Mouse (Mus musculus) common myeloid progenitor, adult 5-6 weeks (primary cell): ENCODE results near the gene Elf1. TPM values are rescaled to one million over a fixed set of nuclear protein-coding genes. Genes with fewer than 3 reads are reported as not detected.
"Not testable (repeated sequence)": the region's sequence is repeated elsewhere in the genome, so short reads cannot be mapped to it uniquely, and the experiment has no call there.

Experiments used
- ATAC-seq: replicated peaks from 2 replicates; pipeline ENCODE4 v1.8.0; 2016; ENCODE audit warnings: low read depth, mild to moderate bottlenecking, moderate TSS enrichment, inconsistent platforms; ENCODE audit not compliant: poor library complexity, severe bottlenecking
- total RNA-seq: library from RNA; stranded (forward); fragments of 200-1000, 187-1606 nt; gene quantifications from 2 replicates; pipeline ENCODE4 v1.2.3, GENCODE M21; 2017

Gene Elf1
- 270 and 285 TPM in 2 replicates for total RNA-seq

DNA sequence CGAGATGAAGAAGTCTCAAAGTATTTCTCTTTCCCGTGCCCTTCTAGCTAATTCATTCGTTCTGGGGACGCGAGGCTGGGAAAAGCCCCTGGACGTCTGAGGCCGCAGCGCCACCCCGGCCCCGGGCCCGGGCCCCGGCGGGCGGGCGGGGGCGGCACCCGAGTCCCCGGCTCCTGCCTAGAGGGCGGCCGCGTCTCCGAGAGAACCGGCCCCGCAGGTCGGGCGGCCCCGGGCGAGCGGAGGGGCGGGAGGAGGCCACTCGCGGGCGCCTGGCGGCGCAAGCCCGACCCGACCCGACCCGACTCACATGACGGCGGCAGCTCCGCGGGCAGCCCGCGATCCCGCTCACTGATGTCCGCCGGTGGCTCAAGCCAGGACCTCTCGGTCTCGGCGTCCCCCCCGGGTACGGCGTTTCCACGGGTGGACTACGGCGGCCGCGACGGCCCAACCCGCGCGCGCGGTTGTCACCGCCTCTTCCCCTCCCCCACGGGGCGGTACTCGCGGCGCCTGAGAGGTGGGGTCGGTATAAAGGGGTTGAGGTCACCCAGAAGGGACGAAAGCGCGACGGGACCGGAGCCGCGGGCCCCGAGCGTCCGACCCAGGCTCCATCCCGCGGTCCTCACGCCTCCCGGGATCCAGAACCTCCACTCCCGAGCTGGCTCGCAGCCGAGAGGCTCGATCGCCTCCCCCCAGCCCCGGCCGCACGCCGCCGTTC is at the start of gene Elf1:
Gene Elf1, plus strand, starts transcription at position 571 of the 715 bp plus-strand sequence.
- ATAC-seq = peak; percentile 48

DNA sequence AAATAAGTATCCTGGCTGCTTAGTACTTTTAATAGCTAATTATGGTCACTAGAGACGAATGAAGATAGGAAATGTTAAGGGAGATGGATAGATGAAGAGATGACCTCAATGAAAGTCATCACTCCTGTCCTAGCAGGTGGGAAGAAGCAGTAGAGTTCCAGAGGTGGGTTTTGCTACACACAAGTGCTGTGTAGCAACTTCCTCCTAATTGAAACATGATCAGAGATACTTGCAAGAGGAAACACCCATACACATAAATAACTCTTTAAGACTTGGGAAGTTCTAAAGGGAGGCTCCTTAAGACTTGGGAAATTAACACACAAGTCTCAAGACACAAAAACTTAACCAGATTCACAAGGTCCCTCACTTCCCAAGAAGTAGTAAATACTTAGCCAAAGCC is 46.9 kb upstream of the Elf1 start:
- no peak for ATAC-seq

DNA sequence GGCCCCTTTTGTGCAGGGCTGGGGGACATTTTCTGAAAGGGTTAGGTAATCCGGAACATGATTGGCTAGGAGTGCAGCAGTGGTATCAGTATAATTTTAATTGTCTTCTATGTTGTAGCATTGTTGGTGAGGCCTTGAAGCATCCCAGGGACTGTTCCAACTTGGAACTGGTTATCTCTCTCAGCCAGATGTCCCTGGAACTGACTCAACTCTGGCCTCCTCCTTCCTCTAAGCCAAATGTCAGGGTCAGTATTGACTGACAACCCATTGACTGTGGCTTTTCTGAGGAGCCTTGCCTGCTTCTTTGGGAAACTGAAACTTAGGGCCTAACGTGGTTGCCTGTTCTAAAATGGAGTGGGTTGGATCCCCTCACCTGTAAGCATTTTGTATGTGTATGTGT is 40.3 kb upstream of the Elf1 start:
- no peak for ATAC-seq

DNA sequence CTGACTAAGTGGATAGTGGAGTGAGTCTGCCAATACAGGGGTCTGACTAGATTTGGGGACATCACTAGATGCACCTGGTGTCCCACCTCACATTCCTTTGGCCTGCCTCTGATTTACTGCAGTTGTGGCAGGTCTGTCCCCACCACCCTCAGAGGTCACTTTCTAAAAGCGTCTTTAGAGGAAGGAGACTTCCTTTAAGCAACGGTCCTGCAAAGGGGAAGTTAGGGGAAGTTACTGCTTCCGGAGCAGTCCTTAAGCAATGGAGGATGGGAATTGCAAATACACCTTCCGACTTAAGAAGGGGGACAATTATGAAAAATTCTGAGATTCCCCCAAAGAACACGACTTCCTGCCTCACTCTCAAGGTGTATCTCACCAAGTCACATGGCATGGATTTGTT is 39.6 kb upstream of the Elf1 start:
- peak; percentile 74 for ATAC-seq

DNA sequence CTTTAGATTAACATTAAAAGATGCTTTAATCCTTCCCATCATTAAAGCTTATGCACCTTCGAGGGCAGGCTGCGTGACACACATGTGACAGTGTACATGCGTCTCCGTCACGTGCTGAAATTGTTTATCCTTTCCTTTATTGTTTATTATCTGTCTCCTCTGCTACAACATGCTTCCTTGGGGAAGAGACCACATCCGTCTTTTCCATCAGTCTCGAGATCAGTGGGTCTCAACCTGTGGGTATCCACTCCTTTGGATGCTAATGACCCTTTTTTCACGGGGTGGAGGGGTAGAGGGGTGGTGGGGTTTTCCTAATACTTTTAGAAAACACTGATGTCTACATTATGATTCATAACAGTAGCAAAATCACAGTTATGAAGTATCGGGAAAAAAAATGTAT is 36.4 kb upstream of the Elf1 start:
- ATAC-seq = no peak

DNA sequence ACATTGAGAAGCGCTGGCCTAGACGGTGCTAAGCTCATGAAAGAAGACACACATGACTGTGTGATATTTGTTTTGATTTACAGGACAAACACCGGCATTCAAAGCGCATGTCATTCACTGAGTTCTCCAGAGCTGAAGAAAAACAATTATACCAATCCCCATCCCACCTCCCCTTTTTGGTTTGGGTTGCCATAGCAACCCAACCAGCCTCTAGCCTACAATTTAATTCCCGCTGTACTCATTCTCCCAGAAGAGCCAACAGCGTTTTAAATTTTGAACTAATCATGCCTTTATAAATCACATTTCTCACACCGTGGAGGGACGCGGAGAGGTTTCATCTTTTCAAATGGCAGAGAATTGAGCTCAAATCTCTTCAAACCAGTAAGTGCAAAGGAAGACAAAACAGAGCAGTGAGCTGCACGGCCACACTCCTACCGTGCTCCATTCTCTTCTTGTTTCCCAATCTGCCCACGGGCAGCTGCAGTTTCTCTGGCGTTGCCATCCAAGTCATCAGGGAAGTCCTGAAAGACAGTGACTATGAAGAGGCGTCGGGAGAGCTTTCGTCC is 35.9 kb upstream of the Elf1 start:
- ATAC-seq = no peak

DNA sequence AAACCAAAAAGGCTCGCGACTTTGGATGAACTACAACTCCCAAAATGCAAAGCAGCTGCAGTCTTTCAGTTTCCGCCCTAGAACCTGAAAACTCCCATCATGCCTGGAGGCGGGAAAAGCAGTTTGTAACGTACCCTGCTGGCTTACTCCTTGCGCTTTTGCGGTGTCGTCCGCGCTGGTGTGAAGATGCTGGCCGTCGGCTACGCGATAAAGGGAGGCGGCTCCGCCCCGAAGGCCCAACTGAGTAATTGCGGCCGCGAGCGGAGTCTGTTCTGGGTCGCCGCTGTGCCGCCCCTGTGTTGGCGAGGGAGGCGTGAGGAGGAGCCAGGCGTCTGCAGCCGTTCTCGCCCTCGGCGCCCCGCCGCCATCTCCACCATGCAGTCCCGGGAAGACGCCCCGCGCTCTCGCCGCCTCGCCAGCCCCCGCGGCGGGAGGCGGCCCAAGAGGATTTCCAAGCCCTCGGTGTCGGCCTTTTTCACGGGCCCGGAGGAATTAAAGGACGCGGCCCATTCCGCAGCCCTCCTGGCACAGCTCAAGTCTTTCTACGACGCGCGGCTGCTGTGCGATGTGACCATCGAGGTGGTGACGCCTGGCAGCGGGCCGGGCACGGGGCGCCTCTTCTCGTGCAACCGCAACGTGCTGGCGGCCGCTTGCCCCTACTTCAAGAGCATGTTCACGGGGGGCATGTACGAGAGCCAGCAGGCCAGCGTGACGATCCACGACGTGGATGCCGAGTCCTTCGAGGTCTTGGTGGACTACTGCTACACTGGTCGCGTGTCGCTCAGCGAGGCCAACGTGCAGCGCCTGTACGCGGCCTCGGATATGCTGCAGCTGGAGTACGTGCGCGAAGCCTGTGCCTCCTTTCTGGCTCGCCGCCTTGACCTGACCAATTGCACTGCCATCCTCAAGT is 29.1 kb upstream of the Elf1 start, which contains the start of gene Kbtbd6:
Gene Kbtbd6, plus strand, starts transcription at position 155 of the 910 bp plus-strand sequence.
- peak; percentile 99 for ATAC-seq

DNA sequence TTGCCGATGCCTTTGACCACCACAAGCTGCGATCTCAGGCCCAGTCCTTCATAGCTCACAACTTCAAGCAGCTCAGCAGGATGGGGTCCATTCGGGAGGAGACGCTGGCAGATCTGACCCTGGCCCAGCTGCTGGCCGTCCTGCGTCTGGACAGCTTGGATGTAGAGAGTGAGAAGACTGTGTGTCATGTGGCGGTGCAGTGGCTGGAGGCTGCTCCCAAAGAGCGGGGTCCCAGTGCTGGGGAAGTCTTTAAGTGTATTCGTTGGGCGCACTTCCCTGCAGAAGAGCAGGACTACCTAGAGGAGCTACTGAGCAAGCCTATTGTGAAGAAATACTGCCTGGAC is 28.4 kb upstream of the Elf1 start:
- not testable (repeated sequence) for ATAC-seq

DNA sequence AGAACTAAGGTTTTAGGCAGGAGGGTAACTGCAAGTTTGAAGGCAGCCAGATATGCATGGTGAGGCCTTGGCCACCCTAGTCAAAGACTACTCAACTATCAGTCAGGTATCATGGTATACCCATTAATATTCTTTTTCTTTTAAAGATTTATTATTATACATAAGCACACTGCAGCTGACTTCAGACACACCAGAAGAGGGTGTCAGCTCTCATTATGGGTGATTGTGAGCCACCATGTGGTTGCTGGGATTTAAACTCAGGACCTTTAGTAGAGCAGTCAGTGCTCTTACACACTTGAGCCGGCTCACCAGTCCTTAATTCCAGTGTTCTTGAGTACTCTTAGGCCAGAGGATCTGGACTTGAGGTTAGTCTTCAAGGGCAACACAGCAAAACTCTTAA is 20.6 kb upstream of the Elf1 start:
- no peak for ATAC-seq

DNA sequence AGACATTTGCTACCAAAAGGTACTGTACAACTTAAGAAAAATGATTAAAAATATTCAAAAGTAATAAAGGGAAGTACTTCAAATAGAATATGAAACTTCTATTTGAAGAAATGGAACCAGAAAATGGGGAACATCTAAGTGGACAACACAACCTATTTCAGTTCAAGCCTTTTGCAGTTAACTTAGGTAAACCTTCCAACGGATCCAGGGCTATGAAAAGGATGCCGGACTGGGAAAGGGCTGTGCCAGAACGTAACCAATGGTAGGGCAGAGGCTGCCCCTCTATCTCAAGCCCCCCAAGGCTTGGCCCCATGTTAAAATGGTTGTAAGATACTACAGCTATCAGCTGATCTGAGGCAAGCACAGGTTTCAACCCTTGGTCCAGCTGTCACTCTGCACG is 20.0 kb upstream of the Elf1 start:
- ATAC-seq = 0 out of 2 replicates have a peak, but pooled peaks have one; percentile 39

DNA sequence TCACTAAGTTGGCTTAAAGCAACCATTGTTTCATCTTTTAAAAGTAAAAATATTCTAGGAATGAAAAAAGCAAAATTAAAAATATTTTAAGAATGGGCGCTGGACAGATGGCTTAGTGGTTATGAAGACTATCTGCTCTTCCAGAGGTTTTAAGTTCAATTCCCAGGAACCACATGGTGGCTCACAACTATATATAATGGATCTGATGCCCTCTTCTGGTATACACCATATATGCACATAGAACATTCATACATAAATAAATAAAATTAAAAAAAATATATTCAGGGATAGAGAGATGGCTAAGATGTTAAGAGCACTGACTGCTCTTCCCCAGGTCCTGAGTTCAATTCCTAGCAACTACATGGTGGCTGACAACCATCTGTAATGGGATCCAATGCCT is 15.4 kb upstream of the Elf1 start:
- ATAC-seq = no peak

DNA sequence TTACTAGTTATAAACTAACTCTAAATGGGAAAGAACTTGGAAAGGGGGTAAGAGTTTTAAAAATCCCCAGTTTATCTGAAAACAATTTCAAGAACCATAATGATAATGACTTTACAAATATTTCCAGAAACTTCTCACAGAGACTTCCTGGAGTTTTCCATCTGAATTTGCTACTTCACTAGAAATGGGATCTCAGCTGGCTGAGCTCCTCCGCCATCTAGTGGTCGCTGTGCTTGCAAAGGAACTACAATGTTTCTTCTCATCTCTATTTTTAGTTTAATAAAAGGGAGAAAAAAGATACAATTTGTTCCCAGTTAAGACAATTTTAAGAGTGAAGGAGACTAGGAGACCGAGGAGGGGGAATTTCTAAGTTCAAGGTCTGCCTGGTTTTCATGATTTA is 13.4 kb upstream of the Elf1 start:
- peak; percentile 69 for ATAC-seq

DNA sequence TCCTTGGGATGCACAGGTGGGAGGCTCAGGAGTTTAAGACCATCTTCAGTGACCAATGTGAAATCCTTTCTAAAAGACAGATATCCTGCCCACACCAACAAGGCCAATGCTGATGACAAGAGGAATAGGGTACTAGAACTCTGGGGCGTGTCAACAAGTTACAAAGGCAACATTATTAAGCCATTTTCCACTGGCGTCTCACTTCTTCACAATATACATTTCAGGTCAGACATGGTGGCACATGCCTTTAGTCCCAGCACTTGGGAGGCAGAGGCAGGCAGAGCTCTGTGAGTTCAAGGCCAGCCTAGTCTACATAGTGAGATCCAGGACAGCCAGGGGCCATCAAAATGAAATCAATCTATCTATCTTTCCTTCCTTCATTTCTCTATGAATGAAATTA is 7.6 kb upstream of the Elf1 start:
- no peak for ATAC-seq

DNA sequence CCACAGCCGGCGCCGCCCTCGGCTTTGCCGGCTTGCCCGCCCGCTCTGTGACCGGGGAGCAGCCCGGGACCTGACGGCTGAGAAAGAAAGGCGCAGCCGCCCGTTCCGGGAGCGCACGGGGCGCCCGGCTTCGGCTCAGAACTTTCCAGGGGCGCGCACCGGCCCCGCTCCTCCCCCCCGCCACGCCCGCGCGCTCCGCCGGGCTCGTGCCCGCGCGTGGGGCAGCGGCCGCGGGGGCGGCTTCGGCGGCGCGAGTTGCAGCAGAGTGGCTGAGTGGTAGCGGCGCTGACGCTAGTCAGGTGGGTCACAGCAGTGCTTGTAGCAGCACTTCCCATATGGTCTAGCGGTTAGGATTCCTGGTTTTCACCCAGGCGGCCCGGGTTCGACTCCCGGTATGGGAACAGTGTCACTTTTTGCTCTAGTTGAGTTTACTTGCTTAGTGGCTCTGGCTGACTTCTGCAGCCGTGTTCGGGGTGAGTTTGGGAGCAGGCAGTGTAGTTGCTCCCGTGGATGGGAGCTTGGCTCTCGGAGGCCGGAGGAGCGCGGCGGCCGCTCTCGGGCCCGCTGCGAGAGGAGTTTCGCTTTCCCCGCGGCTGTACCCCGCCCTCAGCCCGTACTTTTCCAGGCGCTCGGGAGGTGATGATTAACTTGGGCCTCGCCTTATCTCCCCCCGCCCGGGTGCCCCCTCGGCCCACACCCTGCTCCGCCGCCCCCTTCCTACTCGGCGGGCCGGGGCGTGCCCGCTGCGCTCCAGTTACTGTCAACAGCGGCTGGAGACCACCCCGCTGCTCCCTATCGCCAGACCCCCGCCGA is 551 bp downstream of the Elf1 start, which contains the start of gene Wbp4:
Gene Wbp4, minus strand, starts transcription at position 182 of the 813 bp plus-strand sequence.
- ATAC-seq = peak; percentile 66

DNA sequence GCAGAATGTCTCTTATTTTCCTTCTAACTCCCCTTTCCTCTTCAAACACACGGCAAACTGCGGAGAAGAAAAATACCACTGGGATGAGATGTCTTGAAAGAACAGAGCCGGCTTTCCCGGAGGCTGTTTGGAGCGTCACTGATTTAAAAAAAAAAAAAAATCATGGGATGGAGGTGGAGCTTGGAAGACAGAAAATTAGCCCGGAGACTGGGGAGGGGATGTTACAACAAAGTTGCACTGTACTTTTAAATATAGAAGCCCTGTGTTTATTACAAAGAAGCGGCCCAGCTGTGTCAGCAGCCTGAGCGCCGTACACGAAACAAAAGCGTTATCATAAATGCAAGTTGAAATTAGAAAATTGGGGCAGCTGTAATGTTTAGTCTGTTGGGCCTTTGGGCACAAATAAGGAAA is 1.3 kb downstream of the Elf1 start:
- ATAC-seq = no peak

DNA sequence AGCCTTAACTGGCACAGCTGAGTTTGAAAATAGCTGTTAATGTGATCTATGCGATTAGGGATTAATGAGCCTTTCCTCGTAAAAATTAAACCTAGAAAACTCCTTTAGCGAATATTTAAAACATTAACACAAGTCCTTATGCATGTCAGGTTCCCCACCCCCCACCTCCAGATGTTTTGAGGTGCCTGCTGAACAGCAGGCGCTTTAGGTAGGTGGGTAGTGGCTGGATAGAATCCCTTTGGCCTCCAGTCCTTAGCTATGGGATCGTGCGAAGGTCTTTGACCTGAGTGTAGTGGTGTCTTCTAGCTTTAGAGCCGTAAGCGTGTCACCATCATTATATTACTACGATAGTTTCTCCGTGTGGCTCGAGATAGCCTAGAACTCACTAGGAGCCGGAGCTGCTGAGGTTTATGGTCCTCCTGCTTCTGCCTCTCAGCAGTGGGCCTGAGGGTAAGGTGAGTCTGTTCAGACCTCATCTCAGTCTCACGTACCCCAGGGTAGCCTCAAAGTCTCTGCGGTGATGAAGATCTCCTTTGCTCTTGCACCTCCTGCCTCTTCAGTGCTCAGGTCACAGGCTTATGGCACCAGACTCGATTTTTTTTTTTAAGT is 1.9 kb downstream of the Elf1 start:
- ATAC-seq = no peak

DNA sequence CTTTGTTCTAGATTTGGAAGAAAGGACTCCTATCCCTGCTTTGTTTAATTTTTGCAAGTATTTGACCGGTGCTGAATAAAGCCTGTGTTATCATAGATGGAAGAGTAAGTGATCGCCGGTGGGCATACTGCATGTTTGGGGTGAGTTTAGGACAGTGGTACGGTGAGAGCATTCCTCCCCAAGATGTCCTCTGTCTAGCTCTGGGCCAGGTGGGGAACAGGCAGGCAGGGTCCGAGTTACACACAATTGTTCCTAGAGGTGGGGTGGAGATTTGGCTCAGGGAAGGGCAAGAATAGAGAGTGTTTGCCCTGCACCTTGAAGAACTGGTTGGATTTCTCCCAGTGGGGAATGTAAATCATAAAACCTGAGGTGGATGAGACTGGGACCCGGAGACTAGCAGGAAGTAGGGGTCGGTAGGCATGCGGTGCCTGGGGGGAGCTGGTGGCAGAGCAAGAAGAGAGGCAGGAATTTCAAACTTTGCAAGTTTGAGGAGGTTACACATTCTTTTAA is 2.7 kb downstream of the Elf1 start:
- ATAC-seq = no peak

DNA sequence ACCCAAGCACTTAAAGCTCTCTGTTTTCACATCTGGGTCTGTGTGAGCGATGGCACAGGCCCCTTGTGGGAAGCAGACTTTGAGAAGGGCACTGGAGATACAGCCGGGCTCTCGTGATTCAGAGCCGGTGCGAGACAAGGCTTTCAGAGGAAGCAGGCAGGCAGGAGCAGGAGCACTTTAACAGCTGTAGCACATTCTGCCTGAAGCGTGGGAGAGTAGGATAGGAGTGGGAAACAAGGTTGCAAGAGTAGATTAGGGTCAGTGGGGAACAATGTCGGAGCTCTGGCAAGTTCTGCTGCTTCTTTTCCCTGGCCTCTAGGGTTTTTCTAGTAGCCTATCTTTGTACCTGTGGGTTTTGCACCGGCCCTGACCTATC is 5.6 kb downstream of the Elf1 start:
- peak; percentile 23 for ATAC-seq

DNA sequence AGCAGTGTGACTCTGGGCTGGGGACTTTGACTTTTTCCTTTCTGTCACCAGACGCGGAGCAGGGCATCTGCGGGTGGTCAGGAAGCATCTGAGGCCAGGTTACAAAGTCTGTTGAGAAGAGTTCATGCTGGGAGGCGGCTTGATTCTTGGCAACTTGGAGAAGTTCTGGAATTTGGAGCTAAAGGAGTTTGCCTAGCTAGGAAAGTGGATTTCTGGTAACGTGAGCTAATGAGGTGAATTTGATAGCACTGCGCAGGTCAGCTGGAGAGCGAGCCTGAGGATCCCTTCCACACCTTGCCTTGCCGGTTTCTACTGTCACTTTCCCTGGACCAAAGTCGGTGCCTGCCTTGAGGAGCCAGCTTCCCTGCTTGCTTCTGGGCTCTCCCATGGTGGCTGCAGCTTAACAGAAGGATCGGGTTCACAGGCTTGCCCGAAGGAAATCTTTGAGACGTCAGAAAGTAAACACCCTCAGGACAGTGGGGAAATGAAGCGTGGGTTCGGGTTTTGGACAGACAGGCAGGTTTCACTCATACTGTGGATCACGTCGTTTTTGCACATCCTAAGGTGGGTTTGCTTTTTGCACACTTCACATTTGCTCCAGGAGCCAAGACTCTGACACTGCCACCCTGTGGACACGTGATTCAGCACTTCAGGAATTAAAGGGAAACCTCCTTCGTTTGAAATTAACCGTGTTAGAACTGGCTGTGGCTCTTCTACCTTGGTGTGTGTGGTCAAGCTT is 6.2 kb downstream of the Elf1 start:
- peak; percentile 64 for ATAC-seq
